Mouse (Mus musculus) left cerebral cortex, adult 9 months (tissue): Measurements from ENCODE around the gene Snd1.

ENCODE experiments used
- DNase-seq, 2 experiments: peaks; one replicate each; pipeline ENCODE4 v3.0.0; 2022; ENCODE audit warnings: low spot score in 2 of 2

Gene Snd1

GRCm38 (mm10) chr6:28474839-28475238, at the start of gene Snd1:
Gene Snd1 (plus strand): TSS chr6:28475139.
- DNase-seq, result no peak

GRCm38 (mm10) chr6:28427096-28427839, 47.7 kb upstream of the Snd1 start, which contains the start of gene Fscn3:
Gene Fscn3 (plus strand): TSS chr6:28427789.
- no peak for DNase-seq

- DNase-seq, result no peak
Measured at GRCm38 (mm10) chr6:28428290-28428689, 46.6 kb upstream of the Snd1 start, which contains the start of gene Gcc1. Gene Gcc1 (minus strand): TSS chr6:28428390.

DNA sequence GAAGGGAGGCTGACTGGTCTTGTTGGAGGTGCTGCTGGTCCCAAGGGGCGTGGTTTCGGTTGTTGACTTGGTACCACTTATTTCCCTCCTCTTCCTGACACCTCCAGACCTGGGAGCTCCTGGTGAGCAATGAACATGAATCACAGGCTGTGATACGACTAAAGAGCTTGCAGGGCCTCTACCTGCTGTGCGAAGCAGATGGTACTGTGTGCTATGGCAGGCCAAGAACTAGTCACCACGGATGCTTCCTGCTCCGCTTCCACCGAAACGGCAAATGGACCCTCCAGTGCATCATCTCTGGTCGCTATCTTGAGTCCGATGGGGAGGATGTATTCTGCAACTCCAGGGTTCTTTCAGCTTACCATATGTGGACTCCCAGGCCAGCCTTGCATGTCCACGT, 45.1 kb upstream of the Snd1 start:
- DNase-seq, result no peak

- DNase-seq, result no peak
Measured at GRCm38 (mm10) chr6:28430795-28431537, 44.0 kb upstream of the Snd1 start.

- DNase-seq, result no peak
Measured at GRCm38 (mm10) chr6:28431538-28431855, 43.4 kb upstream of the Snd1 start.

DNA sequence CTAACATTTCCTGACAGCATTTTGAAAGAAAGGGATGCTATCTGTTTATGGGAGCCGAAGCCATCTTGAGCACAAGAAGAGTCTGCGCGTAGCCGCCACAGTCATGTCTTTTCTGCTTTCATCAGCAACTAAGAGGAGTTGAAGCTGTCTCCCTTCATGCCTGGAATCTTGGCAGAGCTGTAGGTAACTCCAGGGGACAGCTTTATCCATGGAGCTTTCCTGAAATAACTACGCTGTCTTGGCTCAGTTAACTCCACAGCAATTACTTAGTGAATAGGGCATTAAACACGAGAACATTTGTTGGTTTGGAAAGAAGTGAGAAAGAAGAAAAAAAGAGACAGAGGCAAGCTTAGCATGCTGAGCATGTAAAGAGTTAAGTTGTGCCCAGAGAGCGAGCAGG, 27.0 kb upstream of the Snd1 start:
- DNase-seq, result no peak

GRCm38 (mm10) chr6:28449253-28449652, 25.7 kb upstream of the Snd1 start, which contains the start of gene Pax4:
Gene Pax4 (minus strand): TSS chr6:28449353.
- DNase-seq, result no peak

DNA sequence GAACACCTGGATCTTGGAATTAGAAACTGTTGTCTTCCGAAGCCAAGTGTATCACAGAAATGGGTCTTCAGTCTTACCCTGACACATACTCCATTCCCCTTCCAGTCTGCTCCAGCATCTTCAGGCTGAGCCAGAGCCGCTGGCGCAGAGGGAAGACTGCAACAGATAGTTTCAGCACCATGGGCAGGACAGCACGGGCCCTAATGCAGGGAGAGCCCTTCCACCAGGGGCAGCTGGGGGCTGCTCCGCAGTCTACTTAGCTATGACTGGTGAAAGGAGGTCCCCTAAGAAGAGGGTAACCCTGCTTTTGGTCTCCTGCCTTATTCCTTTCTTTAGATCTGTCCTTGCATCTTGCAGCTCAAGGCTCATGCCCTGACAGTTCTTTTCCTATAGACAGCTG, 24.5 kb upstream of the Snd1 start:
- DNase-seq, result no peak

- no peak for DNase-seq
Measured at GRCm38 (mm10) chr6:28450977-28451376, 24.0 kb upstream of the Snd1 start.

GRCm38 (mm10) chr6:28459221-28459668, 15.7 kb upstream of the Snd1 start:
- no peak for DNase-seq

- DNase-seq, result peak in 1 of 2 experiments; percentile 59
Measured at GRCm38 (mm10) chr6:28460534-28460933, 14.4 kb upstream of the Snd1 start.

DNA sequence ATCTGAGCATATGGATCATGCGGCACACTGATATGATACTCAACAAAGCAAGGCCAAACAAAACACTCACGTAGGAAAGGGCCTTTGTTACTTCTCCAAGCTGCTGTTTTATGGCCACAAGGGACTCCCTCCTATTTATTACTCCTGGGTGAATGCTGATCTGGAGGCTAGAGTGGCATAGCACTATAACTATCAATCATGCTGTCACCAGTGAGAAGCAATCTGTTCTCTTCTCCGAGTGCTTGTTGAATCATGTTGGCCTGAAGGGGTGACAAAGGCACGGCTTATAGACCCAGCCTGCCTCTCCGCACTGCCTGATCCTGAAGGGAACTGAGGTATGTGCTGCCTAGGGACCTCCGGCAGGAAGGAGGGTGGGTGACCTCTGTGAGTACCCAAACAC, 10.3 kb upstream of the Snd1 start:
- no peak for DNase-seq

DNA sequence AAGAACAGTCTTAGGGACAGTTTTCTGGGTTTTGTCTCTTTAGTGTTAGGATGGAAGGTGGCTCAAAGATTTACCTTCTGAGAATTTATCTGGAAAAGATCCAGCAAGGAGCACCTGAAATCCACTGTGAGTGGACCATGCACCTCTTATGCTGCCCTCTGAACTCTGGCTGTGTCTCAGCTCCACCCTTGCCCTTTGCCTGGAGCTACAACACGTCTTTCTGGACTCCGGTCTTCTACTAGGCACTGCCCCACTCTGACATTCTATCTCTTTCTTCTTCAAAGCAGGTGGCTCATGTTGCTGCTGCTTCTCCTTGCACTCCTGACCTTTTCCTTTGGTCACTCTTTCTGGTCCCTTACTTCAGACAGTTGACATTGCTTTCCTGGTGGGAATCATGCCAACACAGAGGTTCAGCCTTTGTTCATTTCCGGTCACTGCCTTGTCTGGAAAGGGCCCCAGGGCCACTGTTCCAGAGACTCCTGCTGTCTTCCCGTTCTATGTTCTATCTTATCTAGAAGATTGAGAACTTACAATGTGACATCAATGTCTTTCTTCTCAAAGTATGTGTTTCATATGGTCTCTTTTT, 4.8 kb upstream of the Snd1 start:
- no peak for DNase-seq

GRCm38 (mm10) chr6:28470621-28471020, 4.3 kb upstream of the Snd1 start:
- DNase-seq, result no peak

DNA sequence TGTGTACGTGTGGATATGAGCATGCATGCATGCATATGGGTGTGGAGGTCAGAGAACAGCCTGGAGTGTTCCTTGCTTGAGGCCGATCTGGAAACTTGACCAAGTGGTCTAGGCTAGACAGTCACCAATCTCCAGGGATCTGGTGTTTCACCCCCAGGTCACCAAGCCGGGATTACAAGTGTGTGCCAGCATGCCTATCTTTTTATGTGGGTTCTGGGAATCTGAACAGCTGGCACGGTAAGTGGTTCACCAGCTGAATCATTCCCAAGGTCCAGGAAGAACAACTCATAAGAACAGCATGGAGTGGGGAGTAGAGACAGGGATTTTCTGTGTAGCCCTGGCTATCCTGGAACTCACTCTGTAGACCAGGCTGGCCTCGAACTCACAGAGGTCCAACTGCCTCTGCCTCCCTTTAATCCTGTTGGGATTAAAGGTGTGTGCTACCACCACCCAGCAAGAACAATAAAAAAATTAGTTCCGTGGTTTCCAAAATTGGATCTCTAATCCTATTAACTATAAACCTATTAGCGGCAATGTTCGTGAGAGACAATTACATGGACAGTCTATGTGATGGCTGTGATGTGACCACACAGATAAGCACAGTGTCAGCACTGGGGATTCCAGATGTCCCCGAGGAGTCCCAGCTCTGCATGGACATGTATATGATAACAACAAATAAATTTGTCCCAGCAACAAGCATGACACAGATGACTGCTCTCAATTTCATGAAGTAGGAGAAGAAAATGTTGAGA, 3.5 kb upstream of the Snd1 start:
- no peak for DNase-seq

DNA sequence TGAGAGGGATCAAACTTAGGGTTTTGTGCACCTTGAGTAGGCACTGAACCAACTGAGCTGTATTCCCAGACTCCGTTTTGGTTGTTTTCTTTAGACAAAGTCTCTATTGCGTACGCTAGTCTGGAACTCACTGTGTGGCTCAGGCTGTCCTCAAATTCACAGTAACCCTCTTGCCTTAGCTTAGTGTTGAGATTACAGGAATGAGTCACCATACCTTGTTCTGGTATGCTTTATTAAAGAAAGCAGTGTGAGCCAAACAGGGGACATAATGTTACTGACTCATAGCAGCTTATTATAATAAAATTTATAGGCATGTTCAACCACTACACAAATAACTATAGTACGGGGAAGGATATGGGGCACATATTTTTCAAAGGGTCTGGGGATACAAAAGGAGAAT, 728 bp upstream of the Snd1 start:
- no peak for DNase-seq

- DNase-seq, result peak; percentile 99
Measured at GRCm38 (mm10) chr6:28479865-28480751, 5.2 kb downstream of the Snd1 start.

- DNase-seq, result no peak
Measured at GRCm38 (mm10) chr6:28480752-28481492, 6.0 kb downstream of the Snd1 start.

GRCm38 (mm10) chr6:28482711-28483315, 7.9 kb downstream of the Snd1 start:
- no peak for DNase-seq
